Mouse (Mus musculus) midbrain, embryonic 13.5 days (tissue): ENCODE data around the gene Ptpn20. TPM values are rescaled to one million over a fixed set of nuclear protein-coding genes. Genes with fewer than 3 reads are reported as not detected.

Experiments
- ATAC-seq: fragments of 200-750 bp; cut with Nextera tagmentation; 2 replicates; pipeline ENCODE4 v1.8.0; 2017; ENCODE audit warnings: mild to moderate bottlenecking, moderate TSS enrichment, moderate library complexity
- H3K27ac ChIP-seq: fragments of 300-500 bp; sonication (generic); 2 replicates; pipeline ENCODE4 v1.5.1; 2015; ENCODE audit warnings: inconsistent platforms, mild to moderate bottlenecking, moderate library complexity
- H3K27me3 ChIP-seq: fragments of 300-500 bp; sonication (generic); 2 replicates; pipeline ENCODE4 v1.6.1; 2015; ENCODE audit warnings: mild to moderate bottlenecking, inconsistent platforms
- H3K36me3 ChIP-seq: fragments of 300-500 bp; sonication (generic); 2 replicates; pipeline ENCODE4 v1.6.1; 2015; ENCODE audit warnings: mild to moderate bottlenecking, inconsistent platforms
- H3K4me1 ChIP-seq: fragments of 300-500 bp; sonication (generic); replicated peaks from 2 replicates; pipeline ENCODE4 v1.6.1; 2015; ENCODE audit warnings: inconsistent platforms
- H3K4me2 ChIP-seq: fragments of 300-500 bp; sonication (generic); replicated peaks from 2 replicates; pipeline ENCODE4 v1.6.1; 2015; ENCODE audit warnings: moderate library complexity, mild to moderate bottlenecking, inconsistent platforms
- H3K4me3 ChIP-seq: fragments of 300-500 bp; sonication (generic); replicated peaks from 2 replicates; pipeline ENCODE4 v1.5.1; 2015; ENCODE audit warnings: mild to moderate bottlenecking, inconsistent platforms
- H3K9ac ChIP-seq: fragments of 300-500 bp; sonication (generic); replicated peaks from 2 replicates; pipeline ENCODE4 v1.6.1; 2015; ENCODE audit warnings: mild to moderate bottlenecking, inconsistent platforms
- H3K9me3 ChIP-seq: fragments of 300-500 bp; sonication (generic); 2 replicates; pipeline ENCODE4 v1.6.1; 2016; ENCODE audit warnings: mild to moderate bottlenecking, inconsistent platforms
- WGBS: fragments of 180-500 bp; shearing (Covaris S2); methylation state at CpG from one replicate; pipeline ENCODE4 v1.1.7; 2015; 5-methylcytosine and 5-hydroxymethylcytosine counted together
- polyA plus RNA-seq: library from polyadenylated mRNA; unstranded; fragments of >200 nt; fragmentation: Nextera tagmentation; extraction: Ambion mirVana; gene quantifications from 2 replicates; pipeline ENCODE4 v1.2.1, GENCODE M21; 2015

The Ptpn20 gene
- polyA plus RNA-seq = 0.08 TPM in 1 of 2 replicates, not detected in the other

- Histone ChIP-seq H3K27ac (no peak within 1 kb of the TSS), H3K9ac (no peak within 1 kb of the TSS), H3K27me3 (no peaks in the 10 kb centered on the region), H3K4me2 (no peak within 1 kb of the TSS), H3K4me1 (no peaks in the 10 kb centered on the region), H3K4me3 (no peak within 1 kb of the TSS), H3K36me3 (no peaks in the 10 kb centered on the region), H3K9me3 (no peaks in the 10 kb centered on the region)
- 73% methylated on average over 14 of the region's 14 CpGs for WGBS
- 0 out of 2 replicates have a peak, but pooled peaks have one; percentile 4 for ATAC-seq
These were observed at the start of gene Ptpn20 for GRCm38 (mm10) chr14:33588951-33589350. TSS of gene Ptpn20 (plus strand) at chr14:33589207.

DNA sequence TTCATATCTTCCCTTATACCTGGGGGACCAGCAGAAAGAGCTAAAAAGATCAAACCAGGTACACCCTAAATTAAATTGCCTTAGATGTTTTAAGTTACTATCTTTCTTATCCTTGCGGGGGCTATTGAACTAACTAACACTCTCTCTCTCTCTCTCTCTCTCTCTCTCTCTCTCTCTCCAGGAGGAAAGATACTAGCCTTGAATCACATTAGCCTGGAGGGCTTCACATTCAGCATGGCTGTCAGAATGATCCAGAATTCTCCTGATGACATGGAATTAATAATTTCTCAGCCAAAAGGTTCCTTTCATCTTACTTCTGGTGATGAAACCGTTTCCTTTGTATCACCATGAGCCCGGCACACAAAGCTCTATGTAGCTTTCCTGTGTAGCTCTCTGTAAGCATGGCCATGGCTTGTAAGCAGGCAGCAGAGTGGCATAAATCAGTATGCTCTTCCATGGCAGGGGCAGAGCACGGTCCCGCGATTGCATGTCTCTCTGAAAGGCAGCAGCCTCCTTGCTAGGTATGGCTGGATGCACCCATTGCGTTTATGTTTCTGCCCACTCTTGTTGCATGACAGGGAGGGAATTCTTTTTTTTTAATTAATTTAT lies 49.3 kb upstream of the Ptpn20 start:
- no peak overlapping the region for H3K4me2 ChIP-seq
- ATAC-seq = peak; percentile 71
- H3K4me1 ChIP-seq = 0 out of 2 replicates have a peak, but pooled peaks cover 3% of the 10 kb centered on the region
- H3K9me3 ChIP-seq = no peaks in the 10 kb centered on the region
- no peak overlapping the region for H3K9ac ChIP-seq
- no peak overlapping the region for H3K4me3 ChIP-seq
- WGBS = 63% methylated on average over 7 of the region's 7 CpGs
- 0 out of 2 replicates have a peak overlapping the region, but pooled peaks have one; percentile 44 for H3K27ac ChIP-seq
- no peaks in the 10 kb centered on the region for H3K27me3 ChIP-seq
- no peaks in the 10 kb centered on the region for H3K36me3 ChIP-seq

GRCm38 (mm10) chr14:33545565-33546143 lies 43.4 kb upstream of the Ptpn20 start:
- H3K4me3 ChIP-seq = no peak overlapping the region
- no peak overlapping the region for H3K27ac ChIP-seq
- peaks cover 7% of the 10 kb centered on the region for H3K4me1 ChIP-seq
- H3K4me2 ChIP-seq = no peak overlapping the region
- ATAC-seq = no peak
- no peak overlapping the region for H3K9ac ChIP-seq
- 89% methylated on average over 8 of the region's 8 CpGs for WGBS
- no peaks in the 10 kb centered on the region for H3K27me3 ChIP-seq
- no peaks in the 10 kb centered on the region for H3K36me3 ChIP-seq
- no peaks in the 10 kb centered on the region for H3K9me3 ChIP-seq

DNA sequence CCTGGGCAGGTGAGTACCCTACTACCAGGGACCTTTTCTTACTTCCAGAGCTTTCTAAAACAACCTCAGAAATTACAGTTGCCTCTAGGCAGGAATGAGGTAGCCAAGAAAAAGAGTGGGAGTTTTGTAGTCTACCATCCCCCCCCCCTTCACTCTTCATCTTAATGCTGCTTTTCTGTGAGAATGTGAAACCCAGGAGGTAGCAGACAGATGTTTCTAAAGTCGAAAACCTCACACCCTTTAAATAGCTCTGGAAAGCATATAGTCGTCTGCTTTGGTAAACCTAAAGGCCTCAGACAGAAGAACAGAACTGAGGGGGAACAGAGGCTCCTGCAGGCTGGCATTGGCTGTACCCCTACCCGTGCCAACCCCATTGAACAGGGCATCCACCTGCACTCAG lies 40.4 kb upstream of the Ptpn20 start:
- Histone ChIP-seq H3K4me1 (peaks cover 7% of the 10 kb centered on the region), H3K36me3 (no peaks in the 10 kb centered on the region), H3K9ac (no peak overlapping the region), H3K9me3 (no peaks in the 10 kb centered on the region), H3K27ac (no peak overlapping the region), H3K27me3 (no peaks in the 10 kb centered on the region), H3K4me3 (no peak overlapping the region), H3K4me2 (no peak overlapping the region)
- ATAC-seq = no peak
- WGBS = 76% methylated on average over 3 of the region's 3 CpGs

DNA sequence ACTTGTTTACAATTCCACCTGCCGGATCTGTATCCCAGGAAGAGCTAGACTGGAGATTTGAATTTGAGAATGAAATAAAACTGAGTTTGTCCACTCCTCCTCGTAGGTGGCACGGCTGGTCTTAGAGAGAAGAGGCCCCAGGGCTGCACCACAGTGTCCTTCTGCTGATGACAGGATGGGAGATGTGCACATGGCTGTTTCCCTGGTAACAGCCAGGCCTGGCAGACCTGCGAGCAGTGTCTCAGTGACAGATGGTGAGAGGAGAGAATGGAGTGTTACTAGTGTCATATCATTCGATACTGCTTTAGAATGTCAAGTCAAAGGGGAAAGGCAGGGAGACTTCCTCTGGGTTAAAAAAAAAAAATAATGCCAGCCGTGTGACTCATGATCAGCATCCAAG lies 39.2 kb upstream of the Ptpn20 start:
- H3K27ac ChIP-seq = no peak overlapping the region
- WGBS = 56% methylated on average over 6 of the region's 6 CpGs

GRCm38 (mm10) chr14:33570737-33571136 lies 18.3 kb upstream of the Ptpn20 start:
- Histone ChIP-seq H3K27ac (no peak overlapping the region; the same call in 1 of the 2 replicates), H3K9me3 (no peaks in the 10 kb centered on the region), H3K9ac (no peak overlapping the region), H3K4me3 (no peak overlapping the region), H3K27me3 (no peaks in the 10 kb centered on the region), H3K4me2 (no peak overlapping the region), H3K36me3 (no peaks in the 10 kb centered on the region), H3K4me1 (peaks cover 19% of the 10 kb centered on the region)
- peak; percentile 48; the same call in 1 of the 2 replicates for ATAC-seq
- 18% methylated on average over 6 of the region's 6 CpGs for WGBS

More for the DNA sequence above, 39.2 kb upstream of the Ptpn20 start:
- Histone ChIP-seq H3K36me3 (no peaks in the 10 kb centered on the region), H3K9me3 (no peaks in the 10 kb centered on the region), H3K4me3 (no peak overlapping the region), H3K27me3 (no peaks in the 10 kb centered on the region), H3K9ac (peak overlapping the region; percentile 43; the same call in 1 of the 2 replicates), H3K4me1 (peaks cover 7% of the 10 kb centered on the region), H3K4me2 (no peak overlapping the region)
- ATAC-seq = peak; percentile 88

DNA sequence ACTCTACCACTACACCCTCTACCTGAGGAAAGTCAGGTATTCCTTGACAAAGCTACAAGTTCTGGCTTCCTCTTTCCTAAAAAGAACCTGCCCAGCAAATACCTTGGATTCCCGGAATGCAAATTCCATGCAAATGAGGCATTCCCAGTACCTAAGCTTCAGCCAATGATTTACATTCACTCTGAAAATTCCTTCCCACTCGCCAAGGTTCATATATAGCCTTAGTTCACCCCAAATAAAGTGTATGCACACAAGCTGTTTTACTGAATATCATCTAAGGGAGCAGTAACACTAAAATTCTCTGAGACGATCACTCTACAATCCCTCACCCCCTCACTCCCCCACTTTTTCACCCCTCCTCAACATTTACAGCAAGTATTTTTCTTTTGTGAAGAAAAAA lies 15.4 kb upstream of the Ptpn20 start:
- no peak for ATAC-seq
- peaks cover 19% of the 10 kb centered on the region for H3K4me1 ChIP-seq
- no peaks in the 10 kb centered on the region for H3K9me3 ChIP-seq
- WGBS = 72% methylated on average over 3 of the region's 3 CpGs
- H3K27me3 ChIP-seq = no peaks in the 10 kb centered on the region
- no peak overlapping the region for H3K4me2 ChIP-seq
- no peak overlapping the region for H3K27ac ChIP-seq
- H3K4me3 ChIP-seq = no peak overlapping the region
- H3K36me3 ChIP-seq = no peaks in the 10 kb centered on the region
- no peak overlapping the region for H3K9ac ChIP-seq

DNA sequence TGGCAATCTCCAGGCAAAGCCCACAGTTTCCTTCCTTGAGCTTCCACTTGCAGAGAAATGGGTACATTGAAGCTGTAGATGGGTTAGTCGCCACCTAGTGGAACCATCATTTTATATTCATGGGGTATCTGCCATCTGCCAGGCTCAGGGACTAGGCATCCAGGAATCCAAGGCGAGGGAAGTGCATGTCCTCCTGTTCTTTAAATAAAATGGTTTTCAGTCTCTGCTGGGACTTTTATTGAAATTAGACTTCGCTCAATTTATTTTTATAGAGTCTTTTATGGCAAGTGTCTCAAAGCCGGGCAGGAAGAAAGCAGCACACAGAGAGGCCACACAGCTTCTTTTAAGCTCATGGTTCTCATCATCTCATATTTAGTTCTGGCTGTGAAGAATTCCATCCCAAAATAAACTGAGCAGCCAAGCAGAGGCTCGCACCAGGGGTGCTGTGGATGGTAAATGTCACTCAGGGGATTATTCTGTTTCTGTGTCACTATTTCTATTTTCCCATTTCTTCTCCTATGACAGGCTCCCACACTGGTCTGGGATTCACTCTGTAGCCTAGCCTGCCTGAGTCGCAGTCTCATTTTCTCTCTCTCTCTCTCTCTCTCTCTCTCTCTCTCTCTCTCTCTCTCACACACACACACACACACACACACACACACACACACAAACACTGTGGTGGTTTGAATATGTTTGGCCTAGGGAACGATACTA lies 9.1 kb upstream of the Ptpn20 start:
- Histone ChIP-seq H3K27me3 (no peaks in the 10 kb centered on the region), H3K4me1 (no peaks in the 10 kb centered on the region), H3K36me3 (no peaks in the 10 kb centered on the region), H3K4me2 (no peak overlapping the region), H3K9me3 (no peaks in the 10 kb centered on the region), H3K27ac (no peak overlapping the region), H3K4me3 (no peak overlapping the region), H3K9ac (no peak overlapping the region)
- 74% methylated on average over 7 of the region's 7 CpGs for WGBS
- no peak for ATAC-seq

DNA sequence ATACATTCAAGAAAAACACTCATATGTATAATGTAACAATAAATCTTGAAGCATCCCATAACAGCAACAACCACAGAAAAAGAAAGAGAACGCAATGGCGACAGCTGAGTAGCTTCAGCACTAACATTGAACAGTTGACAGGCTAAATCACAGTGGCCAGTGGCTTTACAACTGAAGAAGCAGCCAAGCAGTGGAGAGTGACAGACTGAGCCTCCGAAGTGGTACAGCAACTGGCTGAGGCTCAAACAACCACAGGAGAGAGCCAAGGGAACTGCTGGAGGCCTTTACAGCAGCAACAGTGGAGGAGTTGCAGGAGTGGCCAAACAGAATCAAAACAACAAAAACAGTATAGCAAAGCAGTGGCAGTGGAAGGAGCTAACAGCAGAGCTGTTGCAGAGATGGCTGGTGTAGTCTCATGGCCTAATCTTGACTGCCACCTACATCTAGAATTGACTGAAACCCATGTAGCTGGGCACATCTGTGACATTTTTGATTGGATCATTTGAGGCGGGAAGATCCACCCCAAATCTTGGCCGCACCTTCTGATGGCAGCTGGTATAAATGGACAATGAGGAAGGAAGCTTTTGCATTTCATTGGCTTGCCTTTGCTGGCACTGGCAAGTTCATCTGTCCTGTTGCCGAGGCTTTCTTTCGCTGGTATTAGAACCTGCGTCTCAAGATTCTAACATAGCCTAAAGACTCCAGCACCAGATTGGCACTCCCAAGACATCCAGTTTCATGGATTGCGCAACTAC lies 9.5 kb downstream of the Ptpn20 start:
- Histone ChIP-seq H3K4me3 (no peak overlapping the region), H3K36me3 (no peaks in the 10 kb centered on the region), H3K9ac (no peak overlapping the region), H3K27ac (no peak overlapping the region), H3K4me1 (no peaks in the 10 kb centered on the region), H3K4me2 (no peak overlapping the region), H3K9me3 (no peaks in the 10 kb centered on the region), H3K27me3 (no peaks in the 10 kb centered on the region)
- ATAC-seq = no peak
- 92% methylated on average over 9 of the region's 9 CpGs for WGBS

DNA sequence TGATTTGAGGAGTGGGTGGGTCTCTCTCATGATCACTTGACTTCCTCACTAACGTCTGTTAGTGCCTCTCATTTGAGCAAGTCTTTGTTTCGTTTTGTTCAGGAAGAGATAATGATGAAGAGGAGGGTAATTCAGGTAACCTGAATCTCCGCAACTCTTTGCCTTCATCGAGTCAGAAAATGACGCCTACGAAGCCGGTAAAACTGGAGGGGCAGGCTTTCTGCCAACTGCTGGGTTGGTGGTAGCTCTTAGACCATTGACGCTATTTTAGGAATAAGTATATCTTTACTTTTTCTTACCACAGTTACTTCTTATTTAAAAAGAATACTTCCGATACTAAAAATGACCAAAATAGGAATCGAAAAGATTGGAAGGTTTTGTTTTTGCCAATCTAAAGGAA lies 18.4 kb downstream of the Ptpn20 start:
- WGBS = 93% methylated on average over 10 of the region's 10 CpGs
- ATAC-seq = no peak
- no peaks in the 10 kb centered on the region for H3K36me3 ChIP-seq
- no peak overlapping the region for H3K4me2 ChIP-seq
- no peaks in the 10 kb centered on the region for H3K27me3 ChIP-seq
- H3K27ac ChIP-seq = no peak overlapping the region
- no peaks in the 10 kb centered on the region for H3K9me3 ChIP-seq
- no peaks in the 10 kb centered on the region for H3K4me1 ChIP-seq
- H3K4me3 ChIP-seq = no peak overlapping the region
- H3K9ac ChIP-seq = no peak overlapping the region

GRCm38 (mm10) chr14:33625036-33625435 lies 36.0 kb downstream of the Ptpn20 start:
- H3K27me3 ChIP-seq = no peaks in the 10 kb centered on the region
- WGBS = 90% methylated on average over 3 of the region's 3 CpGs
- no peak overlapping the region for H3K4me3 ChIP-seq
- no peak overlapping the region for H3K9ac ChIP-seq
- H3K36me3 ChIP-seq = no peaks in the 10 kb centered on the region
- no peaks in the 10 kb centered on the region for H3K4me1 ChIP-seq
- no peak for ATAC-seq
- no peak overlapping the region for H3K4me2 ChIP-seq
- H3K9me3 ChIP-seq = no peaks in the 10 kb centered on the region
- no peak overlapping the region for H3K27ac ChIP-seq
